Mouse (Mus musculus): Measurements from ENCODE around the gene Acbd5. TPM values are rescaled to one million over a fixed set of nuclear protein-coding genes. Genes with fewer than 3 reads are reported as not detected.

Gene Acbd5
- total and polyA plus RNA-seq, 2 experiments from 2014 or later, result 40.4 to 61.2 TPM

- no peak overlapping the region for H3K9ac ChIP-seq (replicated peaks; ENCODE audit: low read length, poor library complexity, severe bottlenecking)
These were observed 24.2 kb downstream of the Acbd5 start for GRCm38 (mm10) chr2:23092216-23092615.

GRCm38 (mm10) chr2:23097028-23097427 is 29.1 kb downstream of the Acbd5 start:
- Histone ChIP-seq H3K4me2 (ENCODE audit: low read depth, low read length, poor library complexity, severe bottlenecking) (no peak overlapping the region), H3K27me3 (ENCODE audit: insufficient read depth, low read length) (no peaks in the 10 kb centered on the region), H3K36me3 (ENCODE audit: insufficient read depth, low read length) (peaks cover 22% of the 10 kb centered on the region), H3K9me3 (ENCODE audit: low read length) (no peaks in the 10 kb centered on the region), H3K4me1 (ENCODE audit: insufficient read depth, low read length) (no peaks in the 10 kb centered on the region), H3K4me3 (ENCODE audit: low read depth, low read length) (no peak overlapping the region), H3K9ac (replicated peaks; ENCODE audit: low read length, poor library complexity, severe bottlenecking) (no peak overlapping the region), H3K27ac (ENCODE audit: low read depth, low read length) (no peak overlapping the region)
- ATAC-seq (ENCODE audit: low FRiP score) (no peak), DNase-seq (ENCODE audit: low spot score) (no peak)
- no peak for TF ChIP-seq CTCF (IDR thresholded peaks at IDR 0.05)

More at GRCm38 (mm10) chr2:23092216-23092615, 24.2 kb downstream of the Acbd5 start:
- H3K4me2 ChIP-seq (ENCODE audit: low read depth, low read length, poor library complexity, severe bottlenecking), result no peak overlapping the region
- DNase-seq (ENCODE audit: low spot score) (peak; percentile 26), ATAC-seq (ENCODE audit: low FRiP score) (peak; percentile 31; the same call in 1 of the 2 replicates)
- peak; percentile 76 for TF ChIP-seq CTCF (IDR thresholded peaks at IDR 0.05)
- no peak overlapping the region for H3K27ac ChIP-seq (ENCODE audit: low read depth, low read length)
- 55% methylated on average over 5 of the region's 5 CpGs for WGBS
- no peaks in the 10 kb centered on the region for H3K4me1 ChIP-seq (ENCODE audit: insufficient read depth, low read length)
- H3K27me3 ChIP-seq (ENCODE audit: insufficient read depth, low read length), result no peaks in the 10 kb centered on the region
- no peak overlapping the region for H3K4me3 ChIP-seq (ENCODE audit: low read depth, low read length)
- peaks cover 29% of the 10 kb centered on the region for H3K36me3 ChIP-seq (ENCODE audit: insufficient read depth, low read length)
- H3K9me3 ChIP-seq (ENCODE audit: low read length), result no peaks in the 10 kb centered on the region

GRCm38 (mm10) chr2:23102266-23102665 is 34.3 kb downstream of the Acbd5 start:
- Histone ChIP-seq H3K4me1 (ENCODE audit: insufficient read depth, low read length) (no peaks in the 10 kb centered on the region), H3K9me3 (ENCODE audit: low read length) (no peaks in the 10 kb centered on the region), H3K9ac (replicated peaks; ENCODE audit: low read length, poor library complexity, severe bottlenecking) (no peak overlapping the region), H3K4me3 (ENCODE audit: low read depth, low read length) (no peak overlapping the region), H3K27me3 (ENCODE audit: insufficient read depth, low read length) (no peaks in the 10 kb centered on the region), H3K27ac (ENCODE audit: low read depth, low read length) (no peak overlapping the region), H3K4me2 (ENCODE audit: low read depth, low read length, poor library complexity, severe bottlenecking) (no peak overlapping the region), H3K36me3 (ENCODE audit: insufficient read depth, low read length) (0 out of 2 replicates have a peak, but pooled peaks cover 2% of the 10 kb centered on the region)
- no peak for TF ChIP-seq CTCF (IDR thresholded peaks at IDR 0.05)
- DNase-seq (ENCODE audit: low spot score) (no peak), ATAC-seq (ENCODE audit: low FRiP score) (no peak)

- TF ChIP-seq CTCF (IDR thresholded peaks at IDR 0.05), result no peak
- no peaks in the 10 kb centered on the region for H3K36me3 ChIP-seq (ENCODE audit: insufficient read depth, low read length)
- no peak overlapping the region for H3K4me3 ChIP-seq (ENCODE audit: low read depth, low read length)
- no peak overlapping the region for H3K27ac ChIP-seq (ENCODE audit: low read depth, low read length)
- H3K27me3 ChIP-seq (ENCODE audit: insufficient read depth, low read length), result no peaks in the 10 kb centered on the region
- ATAC-seq (ENCODE audit: low FRiP score) (no peak), DNase-seq (ENCODE audit: low spot score) (no peak)
- H3K4me1 ChIP-seq (ENCODE audit: insufficient read depth, low read length), result no peaks in the 10 kb centered on the region
- H3K4me2 ChIP-seq (ENCODE audit: low read depth, low read length, poor library complexity, severe bottlenecking), result no peak overlapping the region
- H3K9me3 ChIP-seq (ENCODE audit: low read length), result no peaks in the 10 kb centered on the region
- no peak overlapping the region for H3K9ac ChIP-seq (replicated peaks; ENCODE audit: low read length, poor library complexity, severe bottlenecking)
These were observed 51.6 kb downstream of the Acbd5 start for GRCm38 (mm10) chr2:23119573-23119972.

- H3K27ac ChIP-seq (ENCODE audit: low read depth, low read length), result no peak overlapping the region
These were observed 87.2 kb downstream of the Acbd5 start for GRCm38 (mm10) chr2:23155199-23155621.

GRCm38 (mm10) chr2:23155777-23156607 is 88.0 kb downstream of the Acbd5 start, which contains the start of the genes Mastl and Yme1l1:
Gene Mastl, minus strand, starts transcription at chr2:23156024.
Gene Yme1l1, plus strand, starts transcription at chr2:23156369.
- peak within 1 kb of the TSS; percentile 92 for H3K27ac ChIP-seq (ENCODE audit: low read depth, low read length)
- peaks cover 14% of the 10 kb centered on the region; the same call in 1 of the 2 replicates for H3K4me1 ChIP-seq (ENCODE audit: insufficient read depth, low read length)
- H3K36me3 ChIP-seq (ENCODE audit: insufficient read depth, low read length), result no peaks in the 10 kb centered on the region
- DNase-seq (ENCODE audit: low spot score), result peak; percentile 99
- peak; percentile 99 for ATAC-seq (ENCODE audit: low FRiP score)
- H3K9ac ChIP-seq (replicated peaks; ENCODE audit: low read length, poor library complexity, severe bottlenecking), result peak within 1 kb of the TSS; percentile 89
- H3K27me3 ChIP-seq (ENCODE audit: insufficient read depth, low read length), result no peaks in the 10 kb centered on the region
- H3K4me3 ChIP-seq (ENCODE audit: low read depth, low read length), result peak within 1 kb of the TSS; percentile 71
- H3K9me3 ChIP-seq (ENCODE audit: low read length), result no peaks in the 10 kb centered on the region
- under 1% methylated on average over 61 of the region's 61 CpGs for WGBS
- peak; percentile 64 for TF ChIP-seq CTCF (IDR thresholded peaks at IDR 0.05)
- peak within 1 kb of the TSS; percentile 77 for H3K4me2 ChIP-seq (ENCODE audit: low read depth, low read length, poor library complexity, severe bottlenecking)

More at GRCm38 (mm10) chr2:23155199-23155621, 87.2 kb downstream of the Acbd5 start:
- Histone ChIP-seq H3K36me3 (ENCODE audit: insufficient read depth, low read length) (no peaks in the 10 kb centered on the region), H3K9me3 (ENCODE audit: low read length) (no peaks in the 10 kb centered on the region), H3K4me3 (ENCODE audit: low read depth, low read length) (peak overlapping the region; percentile 71), H3K4me2 (ENCODE audit: low read depth, low read length, poor library complexity, severe bottlenecking) (peak overlapping the region; percentile 77), H3K27me3 (ENCODE audit: insufficient read depth, low read length) (no peaks in the 10 kb centered on the region), H3K9ac (replicated peaks; ENCODE audit: low read length, poor library complexity, severe bottlenecking) (peak overlapping the region; percentile 45), H3K4me1 (ENCODE audit: insufficient read depth, low read length) (peaks cover 14% of the 10 kb centered on the region; the same call in 1 of the 2 replicates)
- 8% methylated on average over 5 of the region's 5 CpGs for WGBS
- DNase-seq (ENCODE audit: low spot score) (no peak), ATAC-seq (ENCODE audit: low FRiP score) (peak; percentile 0; the same call in 1 of the 2 replicates)
- TF ChIP-seq CTCF (IDR thresholded peaks at IDR 0.05), result no peak

All from midbrain, postnatal 0 days (tissue).